Mouse (Mus musculus): ENCODE data around the gene Sgca. TPM values are rescaled to one million over a fixed set of nuclear protein-coding genes. Genes with fewer than 3 reads are reported as not detected.
A peak's percentile ranks its signal among the peaks of the same experiment; 100 is the strongest.

Sgca gene
- polyA plus RNA-seq, 1 experiment from 2014 or later = 0.28 TPM

DNA sequence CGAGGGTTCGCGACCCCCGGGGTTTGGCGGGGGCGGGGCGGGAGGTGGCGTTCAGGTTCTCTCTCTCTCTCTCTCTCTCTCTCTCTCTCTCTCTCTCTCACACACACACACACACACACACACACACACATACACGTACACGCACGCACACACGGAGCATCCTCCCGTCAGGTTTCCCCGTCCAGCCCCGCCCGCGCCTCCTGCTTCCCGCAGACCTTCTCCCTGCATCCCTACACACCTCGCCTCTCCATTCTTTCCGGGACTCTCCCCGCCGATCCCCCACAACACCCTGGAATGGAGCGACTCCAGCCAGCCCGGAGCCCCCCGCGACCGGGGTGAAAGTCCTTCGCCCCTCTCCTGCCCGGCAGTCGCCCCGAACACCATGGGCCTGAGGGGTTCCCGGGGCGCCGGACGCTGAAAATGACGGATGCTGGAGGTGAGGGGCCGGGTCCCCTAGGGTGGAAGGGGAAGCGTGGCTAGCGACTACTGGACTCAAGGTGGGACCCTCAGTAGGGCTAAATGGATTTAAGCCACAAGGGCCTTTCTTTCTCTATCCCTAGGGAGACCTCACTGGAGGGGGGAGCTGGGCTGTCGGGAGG, 34.1 kb upstream of the Sgca start:
- peaks cover 34% of the 10 kb centered on the region for H3K36me3 ChIP-seq
- ATAC-seq (ENCODE audit: low read depth) = no peak
- peaks cover 3% of the 10 kb centered on the region; the same call in 1 of the 2 replicates for H3K27me3 ChIP-seq
- peak overlapping the region; percentile 100 for H3K27ac ChIP-seq
- H3K4me1 ChIP-seq (replicated peaks) = peaks cover 79% of the 10 kb centered on the region
- H3K4me3 ChIP-seq (replicated peaks) = peak overlapping the region; percentile 89
- H3K9ac ChIP-seq = peak overlapping the region; percentile 99
- WGBS (ENCODE audit: insufficient replicate concordance) = 0% methylated on average over 32 of the region's 40 CpGs
- DNase-seq = no peak
- peak overlapping the region; percentile 83 for H3K4me2 ChIP-seq
- H3K9me3 ChIP-seq (replicated peaks) = no peaks in the 10 kb centered on the region

DNA sequence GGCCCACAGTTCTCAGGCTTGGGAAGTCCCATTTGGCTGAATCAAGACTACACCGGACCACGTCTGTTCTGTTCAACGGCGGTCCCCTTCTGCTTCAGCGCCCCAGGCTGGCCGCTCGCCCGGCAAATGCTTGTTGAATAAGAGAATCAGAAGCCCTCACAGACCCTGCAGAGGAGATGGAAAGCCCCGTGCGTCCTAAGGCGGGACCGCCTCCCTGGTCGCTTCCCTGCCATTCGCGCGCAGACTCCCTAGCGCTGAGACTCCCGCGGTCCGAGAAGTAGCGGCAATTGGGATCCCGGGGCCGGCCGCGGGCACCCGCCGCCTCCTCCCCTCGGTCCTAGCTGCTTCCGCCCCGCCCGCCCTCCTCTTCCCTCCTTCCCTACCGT, 33.5 kb upstream of the Sgca start, which contains the start of gene Samd14:
TSS of gene Samd14 (plus strand) at position 251 of the 386 bp plus-strand sequence.
- H3K36me3 ChIP-seq = peaks cover 34% of the 10 kb centered on the region
- peak; percentile 20 for ATAC-seq (ENCODE audit: low read depth)
- WGBS (ENCODE audit: insufficient replicate concordance) = 0% methylated on average over 32 of the region's 32 CpGs
- peak within 1 kb of the TSS; percentile 99 for H3K9ac ChIP-seq
- H3K4me1 ChIP-seq (replicated peaks) = peaks cover 79% of the 10 kb centered on the region
- H3K27ac ChIP-seq = peak within 1 kb of the TSS; percentile 100
- no peaks in the 10 kb centered on the region for H3K9me3 ChIP-seq (replicated peaks)
- H3K4me3 ChIP-seq (replicated peaks) = peak within 1 kb of the TSS; percentile 89
- peaks cover 3% of the 10 kb centered on the region; the same call in 1 of the 2 replicates for H3K27me3 ChIP-seq
- peak within 1 kb of the TSS; percentile 83 for H3K4me2 ChIP-seq
- DNase-seq = peak; percentile 67

DNA sequence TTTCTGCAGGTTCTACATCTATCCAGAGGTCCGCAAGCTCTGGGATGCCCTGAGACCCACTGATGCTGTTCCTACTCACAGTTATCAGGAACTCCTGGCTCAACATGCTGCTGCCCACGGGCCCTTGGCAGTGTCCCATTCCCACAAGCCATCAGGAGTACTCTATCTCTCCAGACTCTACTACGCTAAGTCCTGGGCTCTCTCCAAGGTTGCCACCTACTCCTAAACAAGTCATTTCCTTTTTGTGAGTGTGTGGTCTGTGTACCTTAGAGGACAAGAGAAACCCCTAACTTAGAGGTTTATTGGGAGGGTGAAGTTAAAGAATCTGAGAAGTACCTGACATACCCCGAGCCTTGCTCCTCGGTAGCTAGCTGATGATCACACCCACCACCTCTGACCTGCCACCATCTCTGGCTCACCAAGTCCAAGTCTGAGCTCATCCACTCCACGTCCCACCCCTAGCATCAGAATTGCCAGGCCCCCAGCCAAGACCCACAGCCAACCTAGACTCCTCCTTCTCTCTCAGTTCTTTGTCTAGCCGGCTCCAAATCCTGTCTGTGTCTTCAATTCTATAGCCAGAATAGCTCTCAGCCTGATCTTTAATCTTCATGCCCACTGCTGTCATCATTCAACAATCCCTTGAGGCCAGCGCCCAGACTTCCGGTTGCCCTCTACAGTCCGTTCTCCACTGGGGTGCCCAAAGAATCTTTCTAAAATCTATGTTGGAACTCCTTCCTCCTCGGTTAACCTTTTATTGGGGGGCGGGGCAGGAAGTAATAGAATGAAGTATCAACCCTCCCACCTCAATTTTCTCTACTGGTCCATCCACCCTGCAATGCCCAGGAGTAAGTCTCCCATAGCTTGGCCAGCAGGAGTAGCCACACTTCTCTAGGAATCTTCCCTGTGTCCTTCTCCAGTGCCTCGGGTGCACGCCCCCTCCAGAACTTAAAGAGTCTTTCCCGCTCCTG, 32.8 kb upstream of the Sgca start:
- H3K9me3 ChIP-seq (replicated peaks) = no peaks in the 10 kb centered on the region
- 30% methylated on average over 15 of the region's 15 CpGs for WGBS (ENCODE audit: insufficient replicate concordance)
- DNase-seq (no peak), ATAC-seq (ENCODE audit: low read depth) (no peak)
- peak overlapping the region; percentile 89 for H3K4me3 ChIP-seq (replicated peaks)
- H3K36me3 ChIP-seq = peaks cover 30% of the 10 kb centered on the region
- H3K4me1 ChIP-seq (replicated peaks) = peaks cover 79% of the 10 kb centered on the region
- H3K9ac ChIP-seq = peak overlapping the region; percentile 99
- H3K27me3 ChIP-seq = peaks cover 3% of the 10 kb centered on the region; the same call in 1 of the 2 replicates
- H3K4me2 ChIP-seq = peak overlapping the region; percentile 83
- H3K27ac ChIP-seq = peak overlapping the region; percentile 100

DNA sequence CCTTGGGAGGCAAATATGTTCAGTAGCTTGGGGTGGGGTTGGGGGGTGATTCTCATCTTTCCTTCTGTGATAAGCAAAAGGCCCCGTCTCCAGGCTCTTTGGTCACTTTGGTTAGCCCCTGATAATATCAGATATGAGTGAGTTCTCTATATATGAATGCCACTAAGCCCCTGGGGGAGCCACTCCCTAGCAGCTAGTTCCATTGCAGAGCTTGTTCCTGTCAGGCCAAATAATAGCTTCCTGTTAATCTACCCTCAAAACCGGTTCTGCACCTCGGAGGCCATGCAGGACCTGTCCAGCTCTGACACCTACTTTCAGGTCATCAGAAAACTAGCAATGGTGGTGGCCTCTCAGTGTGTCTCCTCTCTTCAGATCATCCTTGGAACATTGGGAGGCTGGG, 31.3 kb upstream of the Sgca start:
- 9% methylated on average over 3 of the region's 3 CpGs for WGBS (ENCODE audit: insufficient replicate concordance)
- peak overlapping the region; percentile 56 for H3K4me3 ChIP-seq (replicated peaks)
- H3K27me3 ChIP-seq = peaks cover 3% of the 10 kb centered on the region; the same call in 1 of the 2 replicates
- H3K36me3 ChIP-seq = peaks cover 31% of the 10 kb centered on the region
- H3K4me2 ChIP-seq = peak overlapping the region; percentile 75
- ATAC-seq (ENCODE audit: low read depth) (no peak), DNase-seq (no peak)
- peaks cover 80% of the 10 kb centered on the region for H3K4me1 ChIP-seq (replicated peaks)
- peak overlapping the region; percentile 100 for H3K27ac ChIP-seq
- no peaks in the 10 kb centered on the region for H3K9me3 ChIP-seq (replicated peaks)
- H3K9ac ChIP-seq = peak overlapping the region; percentile 70

DNA sequence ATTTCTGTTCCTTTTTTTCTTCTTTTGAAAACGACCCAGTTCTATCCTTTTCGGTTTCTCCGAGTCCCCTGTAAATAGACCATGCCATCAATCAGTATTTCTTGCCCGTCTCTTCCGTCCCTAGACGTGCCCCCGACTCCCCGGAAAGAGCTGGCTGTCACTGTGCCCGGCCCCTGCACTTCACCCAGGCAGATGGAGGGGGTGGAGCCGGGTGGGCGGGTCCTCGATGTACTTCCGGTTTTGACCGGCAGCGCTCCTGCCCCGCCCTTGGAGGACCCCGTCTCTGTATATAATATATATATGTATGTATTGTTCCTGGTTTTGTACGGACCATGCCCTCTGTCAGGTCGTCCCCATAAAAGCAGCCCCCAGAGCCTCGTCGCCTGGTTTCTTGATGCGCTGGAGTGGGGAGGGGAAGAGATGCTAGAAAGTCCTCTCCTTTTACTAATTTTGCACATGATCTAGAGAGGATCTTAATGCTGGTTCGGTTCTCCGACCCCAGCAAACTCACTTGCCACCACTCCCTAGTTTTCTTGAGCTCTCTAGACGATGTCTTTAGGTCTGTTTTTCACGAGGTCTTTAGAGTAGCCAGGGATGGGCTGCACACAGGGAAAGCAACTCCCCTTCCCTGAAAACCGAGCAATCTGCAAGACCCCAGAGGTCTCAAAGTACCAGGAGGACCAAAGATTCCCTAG, 30.5 kb upstream of the Sgca start:
- H3K4me1 ChIP-seq (replicated peaks) = peaks cover 83% of the 10 kb centered on the region
- peaks cover 38% of the 10 kb centered on the region for H3K36me3 ChIP-seq

DNA sequence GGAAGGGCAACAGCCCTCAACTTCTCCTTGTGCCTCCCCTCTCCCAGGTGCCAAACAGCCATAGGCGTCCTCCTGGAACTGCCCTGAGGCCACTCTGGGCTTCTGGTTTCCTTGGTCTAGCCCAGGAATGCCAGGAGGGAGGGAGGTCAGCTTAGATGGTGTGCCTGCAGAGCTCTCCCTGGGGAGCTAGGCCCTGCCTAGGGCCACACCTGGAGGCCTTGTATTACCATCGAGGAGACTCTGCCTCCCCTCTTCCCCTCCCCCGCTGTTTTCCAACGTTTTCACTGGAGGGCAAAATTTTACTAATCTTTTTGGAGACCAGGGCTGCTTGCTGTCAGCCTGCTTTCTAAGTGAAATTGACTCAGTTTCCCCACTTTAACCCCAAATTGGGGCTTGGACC, 29.9 kb upstream of the Sgca start:
- H3K4me3 ChIP-seq (replicated peaks) = peak overlapping the region; percentile 56
- no peaks in the 10 kb centered on the region; the same call in 1 of the 2 replicates for H3K27me3 ChIP-seq
- H3K4me2 ChIP-seq = peak overlapping the region; percentile 75
- H3K27ac ChIP-seq = peak overlapping the region; percentile 100
- DNase-seq = no peak
- H3K4me1 ChIP-seq (replicated peaks) = peaks cover 86% of the 10 kb centered on the region
- no peak for ATAC-seq (ENCODE audit: low read depth)
- WGBS (ENCODE audit: insufficient replicate concordance) = 31% methylated on average over 4 of the region's 4 CpGs
- peaks cover 44% of the 10 kb centered on the region for H3K36me3 ChIP-seq
- H3K9me3 ChIP-seq (replicated peaks) = no peaks in the 10 kb centered on the region
- peak overlapping the region; percentile 39; the same call in 1 of the 2 replicates for H3K9ac ChIP-seq

More for the DNA sequence above, 30.5 kb upstream of the Sgca start:
- H3K9ac ChIP-seq = peak overlapping the region; percentile 70
- 2% methylated on average over 27 of the region's 27 CpGs for WGBS (ENCODE audit: insufficient replicate concordance)
- peaks cover 3% of the 10 kb centered on the region; the same call in 1 of the 2 replicates for H3K27me3 ChIP-seq
- peak overlapping the region; percentile 56 for H3K4me3 ChIP-seq (replicated peaks)
- peak overlapping the region; percentile 75 for H3K4me2 ChIP-seq
- H3K27ac ChIP-seq = peak overlapping the region; percentile 100
- peak; percentile 50 for ATAC-seq (ENCODE audit: low read depth)
- peak; percentile 79 for DNase-seq
- H3K9me3 ChIP-seq (replicated peaks) = no peaks in the 10 kb centered on the region

DNA sequence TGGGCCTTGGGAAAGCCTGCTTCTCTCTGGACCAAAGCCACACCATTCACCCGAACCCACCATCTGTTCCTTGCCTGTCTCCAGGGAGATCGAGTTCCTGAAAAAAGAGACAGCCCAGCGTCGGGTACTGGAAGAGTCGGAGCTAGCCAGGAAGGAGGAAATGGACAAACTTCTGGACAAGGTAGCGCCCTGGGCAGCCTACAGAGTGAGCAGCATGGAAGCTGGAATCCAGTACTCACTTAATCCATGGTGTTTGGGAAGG, 28.7 kb upstream of the Sgca start:
- Histone ChIP-seq H3K9ac (peak overlapping the region; percentile 13; the same call in 1 of the 2 replicates), H3K27me3 (no peaks in the 10 kb centered on the region), H3K4me3 (replicated peaks) (no peak overlapping the region), H3K4me1 (replicated peaks) (peaks cover 97% of the 10 kb centered on the region), H3K27ac (peak overlapping the region; percentile 44), H3K36me3 (peaks cover 55% of the 10 kb centered on the region), H3K9me3 (replicated peaks) (no peaks in the 10 kb centered on the region), H3K4me2 (no peak overlapping the region)
- DNase-seq = no peak
- 86% methylated on average over 6 of the region's 6 CpGs for WGBS (ENCODE audit: insufficient replicate concordance)
- ATAC-seq (ENCODE audit: low read depth) = no peak

DNA sequence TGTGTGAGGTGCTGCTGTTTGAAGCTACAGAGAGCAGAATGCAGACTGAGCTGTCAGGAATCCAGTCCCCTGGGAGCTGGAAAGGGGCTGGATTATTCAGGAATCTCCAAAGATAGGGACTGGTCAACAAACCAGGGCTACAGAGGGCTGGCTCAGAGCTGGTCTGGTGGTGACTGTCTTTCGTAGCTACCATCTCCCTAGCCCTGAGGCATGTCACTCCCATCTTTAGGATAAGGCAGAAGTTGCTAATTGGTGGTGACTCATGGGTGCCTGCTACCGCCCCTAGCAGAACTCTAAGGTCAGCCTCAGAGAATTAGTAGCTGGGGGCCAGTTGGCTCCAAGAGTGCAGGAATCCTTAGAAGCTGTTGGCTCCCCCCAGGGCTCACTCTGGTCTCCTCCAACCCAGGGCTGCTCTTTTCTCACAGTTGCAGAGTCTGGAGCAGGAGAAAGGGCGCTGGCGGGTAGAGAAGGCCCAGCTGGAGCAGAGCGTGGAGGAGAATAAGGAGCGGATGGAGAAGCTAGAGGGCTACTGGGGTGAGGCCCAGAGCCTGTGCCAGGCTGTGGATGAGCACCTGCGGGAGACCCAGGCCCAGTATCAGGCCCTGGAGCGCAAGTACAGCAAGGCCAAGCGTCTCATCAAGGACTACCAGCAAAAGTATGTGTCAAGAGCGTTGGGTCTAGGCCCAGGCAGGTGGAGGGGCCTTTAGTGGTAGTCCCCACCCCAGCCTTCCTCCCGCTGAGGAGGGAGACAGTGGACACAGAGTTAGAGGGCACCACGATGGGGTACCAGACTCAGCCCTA, 28.2 kb upstream of the Sgca start:
- Histone ChIP-seq H3K9ac (peak overlapping the region; percentile 22; the same call in 1 of the 2 replicates), H3K4me3 (replicated peaks) (no peak overlapping the region), H3K36me3 (peaks cover 61% of the 10 kb centered on the region), H3K9me3 (replicated peaks) (no peaks in the 10 kb centered on the region), H3K4me1 (replicated peaks) (peaks cover 99% of the 10 kb centered on the region), H3K27ac (peak overlapping the region; percentile 44), H3K27me3 (no peaks in the 10 kb centered on the region), H3K4me2 (no peak overlapping the region)
- no peak for ATAC-seq (ENCODE audit: low read depth)
- WGBS (ENCODE audit: insufficient replicate concordance) = 79% methylated on average over 12 of the region's 12 CpGs
- DNase-seq = no peak

DNA sequence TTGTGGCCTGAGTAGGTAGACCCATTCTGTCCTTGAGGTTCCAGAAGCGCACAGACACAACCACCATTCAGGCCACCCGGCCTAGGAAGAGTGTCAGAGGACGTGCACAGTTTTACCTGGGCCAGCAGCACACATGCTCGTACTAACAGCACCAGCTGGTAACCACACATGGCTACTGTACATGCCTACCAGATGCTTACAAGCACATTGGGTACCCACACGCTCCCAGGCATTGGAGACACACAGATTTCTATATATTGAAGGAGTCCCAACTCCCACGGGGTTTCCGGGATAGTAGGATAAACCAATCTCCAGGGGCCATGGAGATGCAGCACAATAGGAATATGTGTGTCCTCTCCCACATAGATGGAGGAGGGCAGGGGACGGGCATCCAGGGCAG, 26.6 kb upstream of the Sgca start:
- no peak overlapping the region for H3K9ac ChIP-seq
- H3K27ac ChIP-seq = peak overlapping the region; percentile 44; the same call in 1 of the 2 replicates
- H3K4me3 ChIP-seq (replicated peaks) = no peak overlapping the region
- peaks cover 99% of the 10 kb centered on the region for H3K4me1 ChIP-seq (replicated peaks)
- 87% methylated on average over 8 of the region's 8 CpGs for WGBS (ENCODE audit: insufficient replicate concordance)
- DNase-seq (no peak), ATAC-seq (ENCODE audit: low read depth) (no peak)
- no peaks in the 10 kb centered on the region for H3K27me3 ChIP-seq
- no peaks in the 10 kb centered on the region for H3K9me3 ChIP-seq (replicated peaks)
- peaks cover 76% of the 10 kb centered on the region for H3K36me3 ChIP-seq
- no peak overlapping the region for H3K4me2 ChIP-seq

DNA sequence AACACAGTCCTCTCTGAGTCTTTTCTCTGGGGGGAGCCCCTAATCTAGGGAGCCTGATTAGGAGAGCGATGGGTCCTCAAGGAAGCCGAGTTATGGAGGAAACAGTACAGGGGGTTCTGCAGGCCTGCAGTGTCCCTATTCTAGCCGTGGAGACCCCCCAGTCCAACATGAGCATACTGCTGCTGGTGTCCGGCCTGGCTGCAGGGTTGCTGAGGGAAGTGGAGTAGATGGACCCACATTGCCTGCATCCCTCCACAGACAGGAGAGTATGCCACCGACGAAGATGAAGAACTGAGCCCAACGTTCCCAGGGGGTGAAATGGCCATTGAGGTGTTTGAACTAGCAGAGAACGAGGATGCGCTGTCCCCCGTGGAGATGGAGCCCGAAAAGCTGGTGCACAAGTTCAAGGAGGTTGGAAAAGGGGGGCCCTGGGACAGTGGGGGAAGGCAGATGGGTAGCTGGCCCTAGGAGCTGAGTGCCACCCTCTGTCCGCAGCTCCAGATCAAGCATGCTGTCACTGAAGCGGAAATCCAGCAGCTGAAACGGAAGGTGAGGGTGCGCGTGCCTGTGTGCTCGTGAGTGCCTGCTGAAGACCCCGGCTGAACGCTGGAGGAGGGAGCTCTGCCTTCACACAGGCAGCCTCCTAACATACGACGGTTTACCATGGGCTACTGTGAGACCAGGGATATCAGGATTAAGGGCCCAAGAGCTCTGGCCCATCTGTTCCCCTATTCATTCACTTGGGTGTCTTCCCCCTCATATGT, 25.6 kb upstream of the Sgca start:
- Histone ChIP-seq H3K4me1 (replicated peaks) (peaks cover 99% of the 10 kb centered on the region), H3K4me3 (replicated peaks) (no peak overlapping the region), H3K9me3 (replicated peaks) (no peaks in the 10 kb centered on the region), H3K4me2 (no peak overlapping the region), H3K27me3 (no peaks in the 10 kb centered on the region), H3K9ac (peak overlapping the region; percentile 30; the same call in 1 of the 2 replicates), H3K36me3 (peaks cover 84% of the 10 kb centered on the region), H3K27ac (peak overlapping the region; percentile 60)
- ATAC-seq (ENCODE audit: low read depth) (no peak), DNase-seq (no peak)
- WGBS (ENCODE audit: insufficient replicate concordance) = 86% methylated on average over 21 of the region's 21 CpGs

Data from liver, embryonic 13.5 days (tissue).